Mouse (Mus musculus): Measurements from ENCODE around the gene Ndrg2. TPM values are rescaled to one million over a fixed set of nuclear protein-coding genes. Genes with fewer than 3 reads are reported as not detected.

Gene Ndrg2
- total RNA-seq, 1 experiment, result 5.7 TPM

Other genes with a start within 250 kb of the Ndrg2 start
- gene Gm17079, start 218.7 kb downstream of the Ndrg2 start, total RNA-seq (2012; rRNA removed), result not detected in 2 replicates
- not detected in 2 replicates for gene Gm5800, start 197.0 kb downstream of the Ndrg2 start, total RNA-seq (2012; rRNA removed)
- gene Ang4, start 140.6 kb downstream of the Ndrg2 start, total RNA-seq (2012; rRNA removed), result not detected in 2 replicates
- not detected in 2 replicates for gene AY358078, start 114.1 kb downstream of the Ndrg2 start, total RNA-seq (2012; rRNA removed)
- not detected in 2 replicates for gene Ear6, start 60.5 kb downstream of the Ndrg2 start, total RNA-seq (2012; rRNA removed)
- gene Mettl17, start 29.3 kb downstream of the Ndrg2 start, total RNA-seq (2012; rRNA removed), result 19.7 and 40.1 TPM in 2 replicates
- gene Slc39a2, start 21.3 kb downstream of the Ndrg2 start, total RNA-seq (2012; rRNA removed), result 0.49 and 0.74 TPM in 2 replicates
- gene Tppp2, start 4.3 kb upstream of the Ndrg2 start, total RNA-seq (2012; rRNA removed), result not detected in 2 replicates
- not detected in 2 replicates for gene Rnase13, start 8.6 kb upstream of the Ndrg2 start, total RNA-seq (2012; rRNA removed)
- 10.1 and 14.0 TPM in 2 replicates for gene Arhgef40, start 70.6 kb upstream of the Ndrg2 start, total RNA-seq (2012; rRNA removed)
- 3.6 and 7.7 TPM in 2 replicates for gene Tmem253, start 101.5 kb upstream of the Ndrg2 start, total RNA-seq (2012; rRNA removed)
- 59.5 and 98.0 TPM in 2 replicates for gene Zfp219, start 106.6 kb upstream of the Ndrg2 start, total RNA-seq (2012; rRNA removed)
- not detected in 2 replicates for gene Olfr221, start 128.3 kb upstream of the Ndrg2 start, total RNA-seq (2012; rRNA removed)
- 242 and 267 TPM in 2 replicates for gene Hnrnpc, start 189.9 kb upstream of the Ndrg2 start, total RNA-seq (2012; rRNA removed)
- gene Rpgrip1, start 196.5 kb upstream of the Ndrg2 start, total RNA-seq (2012; rRNA removed), result 3.3 and 6.4 TPM in 2 replicates